Mouse (Mus musculus): Measurements from ENCODE around the gene Zbtb43.

DNA sequence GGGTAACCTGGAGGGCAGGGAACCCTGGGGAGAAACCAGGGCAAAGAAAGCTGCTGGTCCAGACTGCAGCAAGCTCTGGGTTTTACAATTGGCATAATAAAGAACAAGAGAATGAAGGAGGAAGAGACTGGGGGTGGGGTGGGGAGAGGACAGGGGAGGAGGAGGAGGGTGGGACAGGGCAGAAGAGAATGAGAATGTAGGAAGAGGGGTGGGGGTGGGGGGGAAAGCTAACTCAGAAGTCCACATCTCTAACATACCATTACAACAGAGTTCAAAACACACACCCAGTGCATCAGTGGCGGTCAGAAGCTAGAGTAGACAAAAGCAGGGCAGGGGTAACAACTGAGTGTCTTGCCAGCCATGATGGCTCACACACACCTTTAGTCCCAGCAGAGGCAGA lies 7.3 kb downstream of the Zbtb43 start:
- TF ChIP-seq POLR2A (IDR thresholded peaks at IDR 0.05; ENCODE audit: insufficient read depth, low read length) (no peak), CTCF (IDR thresholded peaks at IDR 0.05; ENCODE audit: low read depth, low read length) (no peak)

Measured in ES-Bruce4 (cell line).